Mouse (Mus musculus) cerebellum, adult 9-11 months (tissue): ENCODE measurements around the gene Gpc6.

ENCODE experiments used
- DNase-seq: peaks from one replicate; pipeline ENCODE4 v3.0.0; 2022

The Gpc6 gene

GRCm38 (mm10) chr14:117061527-117061926 is 136.4 kb downstream of the Gpc6 start:
- no peak for DNase-seq

- no peak for DNase-seq
Measured at GRCm38 (mm10) chr14:117068179-117068578, 143.1 kb downstream of the Gpc6 start.

- DNase-seq = no peak
Measured at GRCm38 (mm10) chr14:117070470-117071085, 145.5 kb downstream of the Gpc6 start.

DNA sequence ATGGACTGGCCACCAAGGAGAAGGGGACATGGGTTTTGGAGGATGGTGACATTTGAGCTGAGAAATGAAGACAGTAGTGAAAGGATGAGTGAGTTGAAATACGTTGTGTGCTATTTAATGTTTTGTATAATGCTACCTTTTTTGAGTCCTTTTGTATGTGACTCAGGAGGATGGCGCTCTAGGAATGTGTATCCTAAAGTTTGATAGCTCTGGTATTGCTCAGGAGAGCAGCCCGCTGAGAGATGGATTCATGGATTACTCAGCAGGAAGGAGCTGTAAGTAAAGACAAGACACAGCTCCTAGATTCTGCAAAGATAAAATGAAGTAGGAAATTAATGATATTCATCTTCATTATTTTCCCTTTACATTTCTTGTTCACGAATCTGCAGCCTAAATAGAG is 168.5 kb downstream of the Gpc6 start:
- no peak for DNase-seq

GRCm38 (mm10) chr14:117106900-117107299 is 181.8 kb downstream of the Gpc6 start:
- no peak for DNase-seq

GRCm38 (mm10) chr14:117113153-117113552 is 188.0 kb downstream of the Gpc6 start:
- no peak for DNase-seq

DNA sequence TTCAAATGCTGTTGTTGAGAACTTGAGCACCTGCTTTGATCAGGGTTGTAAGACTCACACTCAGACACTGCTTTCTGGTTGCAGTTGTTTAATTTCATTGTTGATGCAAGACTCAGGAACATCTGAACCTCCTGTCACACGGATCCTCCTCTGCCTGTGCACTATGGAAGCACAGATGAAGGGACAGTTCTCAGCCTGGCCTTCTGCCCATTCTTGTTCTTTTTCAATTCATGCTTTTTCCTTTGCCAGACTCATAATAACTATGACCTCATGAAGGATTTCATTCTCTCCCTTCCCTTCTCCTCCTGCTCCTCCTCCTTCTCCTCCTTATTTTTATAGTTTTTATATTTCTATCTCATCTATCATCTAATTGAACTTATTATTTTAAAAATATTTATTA is 196.9 kb downstream of the Gpc6 start:
- DNase-seq = no peak

DNA sequence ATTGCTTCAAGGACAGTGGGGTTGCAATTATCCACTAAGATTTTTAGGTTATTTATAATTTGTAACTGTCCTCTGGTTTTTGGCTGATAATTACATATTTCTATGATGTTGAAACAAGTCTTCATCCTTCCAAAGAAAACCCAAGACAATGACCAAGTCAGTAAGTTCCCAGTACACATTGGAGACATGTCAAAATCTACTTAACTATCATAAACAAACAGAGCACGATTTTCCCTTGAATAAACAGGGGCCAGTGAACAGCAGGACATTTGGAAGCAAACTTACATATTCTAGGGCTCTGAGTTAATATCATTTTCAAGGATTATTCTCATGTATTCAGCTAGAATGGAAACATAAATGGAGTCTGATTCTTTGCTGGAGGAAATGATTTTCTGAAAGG is 205.2 kb downstream of the Gpc6 start:
- no peak for DNase-seq

GRCm38 (mm10) chr14:117131324-117131723 is 206.2 kb downstream of the Gpc6 start:
- no peak for DNase-seq

DNA sequence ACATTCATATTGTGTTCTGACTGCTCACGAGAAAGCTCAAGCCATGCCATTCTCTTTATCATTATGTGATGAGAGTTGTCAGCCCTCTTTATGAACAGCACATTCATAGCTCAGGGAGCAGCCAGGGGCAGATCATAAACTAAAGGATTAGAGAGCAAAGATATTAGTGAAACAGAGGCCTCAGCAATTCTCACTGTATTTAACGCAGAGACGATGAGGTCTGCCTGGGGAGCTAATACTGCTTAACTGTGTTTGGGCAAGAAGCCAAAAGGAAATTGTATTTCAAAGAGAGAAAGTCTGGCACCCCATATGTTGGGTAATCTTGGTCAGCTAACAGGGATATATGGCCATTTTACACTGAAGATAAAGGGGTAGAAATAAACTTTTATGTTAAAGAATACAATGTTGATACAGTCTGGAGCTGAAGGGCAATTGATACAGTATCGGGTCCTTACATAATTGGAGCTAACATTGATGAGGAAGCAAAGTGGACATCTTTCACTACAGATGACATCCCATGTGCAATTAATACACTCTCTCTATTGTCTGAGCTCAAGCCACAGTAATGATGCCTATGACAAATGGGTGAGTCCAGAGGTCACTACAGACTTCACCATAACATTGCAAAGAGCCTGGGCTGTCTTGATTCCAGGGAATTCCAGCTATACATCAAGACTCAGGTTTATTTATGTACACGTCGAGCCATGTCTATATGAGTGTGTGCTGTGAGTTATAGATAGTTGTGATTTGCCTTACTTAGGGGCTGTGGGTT is 216.1 kb downstream of the Gpc6 start:
- DNase-seq = no peak

DNA sequence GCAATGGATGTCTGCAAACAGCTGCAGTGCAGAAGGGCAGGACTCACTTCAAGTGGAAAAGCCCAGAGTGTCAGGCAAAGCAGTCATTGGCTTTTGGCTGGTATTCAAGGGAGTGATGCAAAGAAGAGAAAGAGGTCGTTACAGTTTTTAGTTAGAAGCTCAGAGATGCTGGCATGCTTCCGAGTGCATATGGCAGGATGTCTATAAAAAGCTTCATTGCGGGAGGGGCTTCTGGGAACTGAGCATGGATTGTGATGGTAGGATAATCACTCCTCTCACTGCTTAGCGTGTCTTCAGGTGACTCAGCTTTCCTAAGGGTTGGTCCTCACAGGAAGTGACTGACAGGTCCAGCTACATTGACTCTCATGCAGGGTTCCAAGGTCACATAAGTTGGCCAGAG is 221.0 kb downstream of the Gpc6 start:
- DNase-seq = no peak

GRCm38 (mm10) chr14:117146665-117147064 is 221.6 kb downstream of the Gpc6 start:
- DNase-seq = no peak

DNA sequence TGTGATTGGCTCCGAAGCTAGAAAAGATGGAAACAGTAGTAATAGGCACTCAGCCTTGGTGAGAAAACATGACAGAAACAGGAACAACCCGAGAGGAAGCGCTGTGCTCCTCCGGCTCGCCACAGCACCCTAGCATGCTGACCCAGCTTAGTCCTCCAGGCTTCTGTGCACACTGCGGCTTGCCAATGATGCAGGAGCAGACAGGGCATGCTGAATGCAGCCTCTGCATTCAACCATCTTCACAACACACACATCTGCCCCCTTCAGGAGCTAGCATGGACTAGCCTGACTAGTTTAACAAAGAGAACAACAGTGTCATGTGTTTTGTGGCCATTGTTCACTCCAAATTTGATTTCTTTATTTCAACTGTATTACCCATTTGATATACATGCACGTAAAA is 226.5 kb downstream of the Gpc6 start:
- DNase-seq = no peak

DNA sequence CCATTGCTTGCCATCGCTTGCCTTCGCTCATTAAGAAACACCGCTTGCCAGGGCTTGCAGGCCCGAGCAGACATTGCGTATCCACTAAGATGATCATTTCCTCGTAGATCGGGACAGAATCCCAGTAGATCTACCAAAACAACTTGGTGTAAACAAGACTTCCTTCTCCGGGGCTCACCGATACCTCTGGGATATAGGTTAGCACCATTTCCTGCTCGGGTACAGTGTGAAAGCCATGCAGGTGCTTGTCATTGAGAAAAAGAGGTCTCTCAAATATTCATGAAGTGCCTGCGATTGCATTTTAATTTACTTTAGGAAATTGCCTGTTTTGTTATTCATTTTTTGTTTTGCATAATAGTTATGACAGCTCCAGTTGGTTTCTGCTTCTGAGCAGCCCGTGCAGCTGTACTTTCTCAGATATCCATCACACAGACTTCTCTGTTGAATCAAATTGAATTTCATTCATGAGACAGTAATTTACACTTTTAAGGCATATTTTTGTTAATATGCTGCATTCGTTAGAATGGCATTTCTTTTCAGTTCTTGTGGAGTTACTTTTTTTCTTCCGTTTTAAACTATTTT is 230.9 kb downstream of the Gpc6 start:
- no peak for DNase-seq

DNA sequence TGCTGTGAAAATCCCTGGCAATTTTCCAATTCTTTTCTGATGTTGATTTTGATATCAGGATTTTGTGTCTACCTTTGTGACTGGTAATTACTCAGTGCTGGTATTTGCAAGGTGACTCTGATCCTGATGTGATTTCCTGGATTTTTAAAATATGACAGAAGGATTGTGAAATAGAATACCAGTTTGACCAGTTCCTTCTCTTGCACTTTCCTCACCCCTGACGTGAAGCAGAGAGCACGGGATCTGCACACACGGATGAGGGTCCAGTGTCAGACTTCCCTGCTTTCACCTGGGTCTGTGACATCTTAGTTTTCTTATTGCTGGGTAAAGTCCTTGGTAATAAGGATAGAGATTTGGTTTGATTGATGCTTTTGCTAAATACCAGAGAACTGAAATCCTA is 232.3 kb downstream of the Gpc6 start:
- no peak for DNase-seq

- DNase-seq = no peak
Measured at GRCm38 (mm10) chr14:117166350-117166749, 241.2 kb downstream of the Gpc6 start.

DNA sequence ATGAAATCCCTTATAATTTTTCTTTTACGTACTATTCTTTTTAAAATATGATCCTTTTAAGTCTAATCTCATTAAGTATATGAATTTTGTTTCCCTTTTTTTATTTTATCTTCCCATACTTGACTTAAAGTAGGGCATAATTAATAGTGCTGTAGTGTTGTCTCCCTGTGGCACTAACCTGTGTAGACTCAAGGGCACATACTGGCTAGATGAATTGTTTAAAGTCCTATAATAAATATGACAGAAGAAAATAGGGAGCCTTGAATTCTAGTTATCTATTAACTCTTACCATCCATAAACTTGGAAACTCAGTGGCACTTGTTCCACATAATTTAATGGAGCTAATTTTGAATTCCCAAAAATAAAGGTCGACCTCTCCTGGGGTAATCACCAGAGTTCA is 268.2 kb downstream of the Gpc6 start:
- no peak for DNase-seq

- DNase-seq = no peak
Measured at GRCm38 (mm10) chr14:117202012-117202411, 276.9 kb downstream of the Gpc6 start.

- no peak for DNase-seq
Measured at GRCm38 (mm10) chr14:117203960-117204359, 278.8 kb downstream of the Gpc6 start.

DNA sequence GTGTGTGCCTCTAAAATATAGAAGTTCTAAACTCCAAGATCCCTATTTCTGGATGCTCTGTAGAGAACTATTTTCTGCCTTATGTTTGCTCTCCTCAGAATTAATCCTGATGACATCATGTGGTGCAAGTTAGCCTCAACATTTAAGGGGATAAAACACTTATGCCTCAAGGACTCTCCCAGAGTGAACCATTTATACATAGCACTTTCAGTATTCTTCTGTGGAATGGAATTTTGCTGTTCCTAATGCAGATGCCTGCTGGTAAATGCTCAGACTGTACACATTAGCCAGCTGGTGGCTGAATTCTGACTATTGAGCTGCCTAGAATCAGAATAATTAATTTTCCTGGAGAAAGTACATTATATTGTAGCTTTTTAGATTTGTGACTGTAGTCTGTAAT is 289.3 kb downstream of the Gpc6 start:
- DNase-seq = no peak

DNA sequence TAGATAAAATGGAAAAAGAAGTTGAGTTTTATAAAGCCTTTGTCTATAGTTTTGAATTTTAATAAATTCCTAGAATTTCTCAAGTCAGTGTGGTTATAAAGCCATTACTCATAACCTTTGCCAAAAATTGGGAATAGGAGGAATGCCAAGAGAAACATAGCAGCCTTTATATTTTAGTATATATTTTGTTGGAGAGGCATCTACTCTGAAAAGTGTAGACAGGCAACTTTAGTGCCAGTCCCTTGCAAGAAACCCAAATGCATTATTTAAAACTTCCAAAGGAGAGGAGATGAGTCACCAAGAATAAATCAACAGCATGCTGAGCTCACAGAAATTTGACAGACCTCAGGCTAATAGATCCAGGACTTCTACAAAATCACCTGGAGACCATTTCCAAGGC is 301.8 kb downstream of the Gpc6 start:
- DNase-seq = no peak

- no peak for DNase-seq
Measured at GRCm38 (mm10) chr14:117230476-117230875, 305.4 kb downstream of the Gpc6 start.

GRCm38 (mm10) chr14:117238226-117238625 is 313.1 kb downstream of the Gpc6 start:
- DNase-seq = no peak

DNA sequence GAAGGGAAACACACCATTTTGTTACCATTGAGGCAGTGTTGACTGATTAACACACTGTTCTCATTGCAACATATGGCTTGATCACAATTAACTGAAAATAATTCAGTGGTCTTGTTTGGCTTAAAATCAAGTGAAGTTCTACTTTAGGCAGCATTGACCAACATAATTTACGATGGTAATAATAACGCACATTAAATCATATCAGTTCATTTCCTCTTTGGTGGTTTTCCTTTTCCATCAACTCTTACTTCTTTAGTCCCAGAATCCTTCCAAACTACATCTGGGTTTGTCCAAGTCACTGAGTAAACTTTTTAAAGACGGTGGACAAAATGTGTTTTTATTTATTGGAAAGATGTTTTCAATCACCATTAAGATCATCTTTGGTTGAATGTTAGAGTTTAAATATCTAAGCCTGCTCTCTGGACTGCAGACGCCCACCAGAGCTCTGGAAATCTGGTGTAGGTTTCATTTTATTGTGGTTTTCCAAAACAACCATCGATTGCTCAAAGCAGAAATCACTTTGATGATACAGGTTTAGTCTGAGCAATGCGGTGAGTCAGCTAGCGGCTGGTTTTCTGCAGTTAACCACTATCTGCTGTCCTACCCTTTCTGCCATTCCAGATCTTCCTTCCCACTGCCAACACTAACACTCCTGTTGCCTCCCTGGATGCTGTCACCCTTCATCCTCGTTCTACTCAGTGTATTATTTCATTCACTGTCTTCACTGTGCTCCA is 314.7 kb downstream of the Gpc6 start:
- no peak for DNase-seq
